In genomic region chr11:78557241-78557640, GRCm38 (mm10) we compare ENCODE assay signal across 8 mouse cellular contexts. TPM values are rescaled to one million over a fixed set of nuclear protein-coding genes. Genes with fewer than 3 reads are reported as not detected.
DNase-seq lines count a peak whose midpoint lies in the region; ATAC-seq and TF ChIP-seq lines count a peak whose summit lies in the region.

No protein-coding gene starts in this region.

- H3K4me1 ChIP-seq in E14TG2a.4 (replicated peaks; ENCODE audit: low read depth, low read length): peaks cover 17% of the 10 kb centered on the region; the same call in 1 of the 2 replicates
- H3K4me1 ChIP-seq in intestine, postnatal 0 days (replicated peaks; ENCODE audit: control insufficient read depth, insufficient read depth, low read length): 0 out of 2 replicates have a peak, but pooled peaks cover 14% of the 10 kb centered on the region

- peak; percentile 64 for TF ChIP-seq CTCF in layer of hippocampus, adult 2 months (conservative IDR thresholded peaks at IDR 0.05)
- TF ChIP-seq CTCF in E14TG2a.4 (conservative IDR thresholded peaks at IDR 0.05; ENCODE audit: low read length): peak; percentile 76
- TF ChIP-seq CTCF in intestine, postnatal 0 days (IDR thresholded peaks at IDR 0.05; ENCODE audit: low read depth): peak; percentile 83

- no peak overlapping the region for H3K27ac ChIP-seq in layer of hippocampus, adult 2 months
- peak overlapping the region; percentile 28; the same call in 1 of the 2 replicates for H3K27ac ChIP-seq in intestine, postnatal 0 days (ENCODE audit: low read depth, low read length)

- H3K27me3 ChIP-seq in E14TG2a.4 (ENCODE audit: insufficient read depth, low read length): no peaks in the 10 kb centered on the region
- no peaks in the 10 kb centered on the region for H3K27me3 ChIP-seq in intestine, postnatal 0 days (replicated peaks; ENCODE audit: control insufficient read depth, insufficient read depth, low read length)

- ATAC-seq in intestine, postnatal 0 days: peak; percentile 34
- ATAC-seq in megakaryocyte, adult 5-6 weeks (ENCODE audit: poor library complexity, severe bottlenecking): no peak

- H3K36me3 ChIP-seq in E14TG2a.4 (ENCODE audit: insufficient read depth, low read length): no peaks in the 10 kb centered on the region
- no peaks in the 10 kb centered on the region for H3K36me3 ChIP-seq in intestine, postnatal 0 days (ENCODE audit: control insufficient read depth, insufficient read depth)

- peak; percentile 25 to 26 for DNase-seq in cerebellum, postnatal 10 days
- DNase-seq in cerebellum, adult 8-10 months: no peak
- DNase-seq in layer of hippocampus, adult 2 months (ENCODE audit: low spot score in 2 of 2): no peak
- DNase-seq in layer of hippocampus, postnatal 10 days (ENCODE audit: low spot score in 2 of 2): no peak
- DNase-seq in gastrocnemius, postnatal 25 days: no peak

- H3K9me3 ChIP-seq in E14TG2a.4 (ENCODE audit: low read length): peaks cover 9% of the 10 kb centered on the region
- H3K9me3 ChIP-seq in intestine, postnatal 0 days (ENCODE audit: control insufficient read depth): no peaks in the 10 kb centered on the region

- WGBS in intestine, postnatal 0 days: 37% methylated on average over 8 of the region's 8 CpGs

- H3K4me3 ChIP-seq in layer of hippocampus, adult 2 months: no peak overlapping the region
- no peak overlapping the region for H3K4me3 ChIP-seq in E14TG2a.4 (replicated peaks; ENCODE audit: low read length)
- H3K4me3 ChIP-seq in intestine, postnatal 0 days (ENCODE audit: low read depth, low read length): no peak overlapping the region

- no peak overlapping the region for H3K4me2 ChIP-seq in intestine, postnatal 0 days (replicated peaks; ENCODE audit: low read depth)

- no peak overlapping the region for H3K9ac ChIP-seq in intestine, postnatal 0 days (ENCODE audit: low read depth, low read length)

RNA-seq across cellular contexts. Expression of gene Tmem97, which starts 6.7 kb away (rescaled TPM):
- total RNA-seq in layer of hippocampus, adult 2 months (2021): 10 to 100 TPM; 10.6 to 12.2 TPM
- 10 to 100 TPM; 21.7 to 22.8 TPM for total RNA-seq in layer of hippocampus, postnatal 10 days (2021)
- polyA plus RNA-seq in intestine, postnatal 0 days (2015; fragmentation: Nextera tagmentation; extraction: Ambion mirVana): 83.9 and 86.9 TPM in 2 replicates
- total RNA-seq in megakaryocyte, adult 5-6 weeks (2015): 24.9 and 25.6 TPM in 2 replicates
- total RNA-seq in megakaryocyte, adult 5-6 weeks (2017): 12.2 and 18.0 TPM in 2 replicates
- 1 to 10 TPM; 3.2 to 3.7 TPM for total RNA-seq in gastrocnemius, postnatal 25 days (2021)

RNA-seq across cellular contexts. Expression of gene Ift20, which starts 21.1 kb away (rescaled TPM):
- 10 to 100 TPM; 77.7 to 80.2 TPM for total RNA-seq in layer of hippocampus, adult 2 months (2021)
- total RNA-seq in layer of hippocampus, postnatal 10 days (2021): 10 to 100 TPM; 74.0 to 76.6 TPM
- 221 and 222 TPM in 2 replicates for polyA plus RNA-seq in intestine, postnatal 0 days (2015; fragmentation: Nextera tagmentation; extraction: Ambion mirVana)
- total RNA-seq in megakaryocyte, adult 5-6 weeks (2015): 80.0 and 89.7 TPM in 2 replicates
- total RNA-seq in megakaryocyte, adult 5-6 weeks (2017): 96.0 and 119 TPM in 2 replicates
- total RNA-seq in gastrocnemius, postnatal 25 days (2021): 10 to 100 TPM; 21.4 to 21.7 TPM

RNA-seq across cellular contexts. Expression of gene Tnfaip1, which starts 21.1 kb away (rescaled TPM):
- total RNA-seq in layer of hippocampus, adult 2 months (2021): 10 to 100 TPM; 29.9 to 31.3 TPM
- 10 to 100 TPM; 46.3 to 47.5 TPM for total RNA-seq in layer of hippocampus, postnatal 10 days (2021)
- polyA plus RNA-seq in intestine, postnatal 0 days (2015; fragmentation: Nextera tagmentation; extraction: Ambion mirVana): 64.7 and 71.5 TPM in 2 replicates
- total RNA-seq in megakaryocyte, adult 5-6 weeks (2015): 13.2 and 13.4 TPM in 2 replicates
- total RNA-seq in megakaryocyte, adult 5-6 weeks (2017): 6.8 and 10.2 TPM in 2 replicates
- 10 to 100 TPM; 35.9 to 38.0 TPM for total RNA-seq in gastrocnemius, postnatal 25 days (2021)

RNA-seq across cellular contexts. Expression of gene Poldip2, which starts 45.2 kb away (rescaled TPM):
- total RNA-seq in layer of hippocampus, adult 2 months (2021): 100 to 1,000 TPM; 121 to 122 TPM
- total RNA-seq in layer of hippocampus, postnatal 10 days (2021): 100 to 1,000 TPM; 116 to 126 TPM
- polyA plus RNA-seq in intestine, postnatal 0 days (2015; fragmentation: Nextera tagmentation; extraction: Ambion mirVana): 65.8 and 67.1 TPM in 2 replicates
- total RNA-seq in megakaryocyte, adult 5-6 weeks (2015): 13.4 and 22.4 TPM in 2 replicates
- 15.9 and 23.1 TPM in 2 replicates for total RNA-seq in megakaryocyte, adult 5-6 weeks (2017)
- 100 to 1,000 TPM in 1 of 2 experiments, 10 to 100 TPM in 1; 97.5 to 106 TPM for total RNA-seq in gastrocnemius, postnatal 25 days (2021)

RNA-seq across cellular contexts. Expression of gene Tmem199, which starts 45.3 kb away (rescaled TPM):
- total RNA-seq in layer of hippocampus, adult 2 months (2021): 10 to 100 TPM; 44.2 to 45.7 TPM
- total RNA-seq in layer of hippocampus, postnatal 10 days (2021): 10 to 100 TPM; 34.2 to 40.6 TPM
- polyA plus RNA-seq in intestine, postnatal 0 days (2015; fragmentation: Nextera tagmentation; extraction: Ambion mirVana): 49.2 and 51.2 TPM in 2 replicates
- total RNA-seq in megakaryocyte, adult 5-6 weeks (2015): 18.5 and 24.4 TPM in 2 replicates
- total RNA-seq in megakaryocyte, adult 5-6 weeks (2017): 26.1 and 27.3 TPM in 2 replicates
- total RNA-seq in gastrocnemius, postnatal 25 days (2021): 10 to 100 TPM; 12.3 to 13.6 TPM

Comparison
In these comparisons a context has a peak if more than half of its experiments do, and no peak if none do; other contexts are left out.
1. DNase-seq: peak in cerebellum, postnatal 10 days (2 of 2); none in cerebellum, adult 8-10 months (single experiment), layer of hippocampus, adult 2 months (0 of 2), layer of hippocampus, postnatal 10 days (0 of 2) and gastrocnemius, postnatal 25 days (single experiment).
2. Peak in every context shown above with its lines, with median percentiles within 50 percentile points of each other: CTCF ChIP-seq.